Mouse (Mus musculus): ENCODE data around the gene Bpifb9a. TPM values are rescaled to one million over a fixed set of nuclear protein-coding genes. Genes with fewer than 3 reads are reported as not detected.
"Not testable (repeated sequence)": the region's sequence is repeated elsewhere in the genome, so short reads cannot be mapped to it uniquely, and the experiment has no call there.

The Bpifb9a gene
- polyA plus RNA-seq, 1 experiment from 2014 or later: not detected

DNA sequence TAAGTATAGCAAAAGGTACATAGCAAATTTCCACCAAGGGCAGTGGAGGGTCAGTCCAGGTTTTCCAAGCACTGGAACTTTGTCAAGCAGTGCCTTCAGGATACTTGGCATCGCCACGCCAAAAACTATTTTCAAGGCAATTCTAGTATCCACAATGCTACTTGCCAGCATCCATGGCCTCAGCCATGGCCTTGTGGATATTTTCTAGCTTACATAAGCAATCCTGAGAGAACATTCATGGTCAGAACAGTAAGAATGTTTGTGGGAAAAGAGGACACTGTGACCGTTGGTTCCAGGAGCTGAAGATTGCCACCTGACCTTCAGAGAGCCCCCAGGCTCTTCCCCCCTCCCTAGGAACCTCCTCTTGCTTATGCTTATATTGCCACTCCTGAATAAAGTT, 34.2 kb downstream of the Bpifb9a start:
- not testable (repeated sequence) for H3K27ac ChIP-seq (ENCODE audit: low read length); H3K9ac ChIP-seq (ENCODE audit: low read depth, low read length); H3K4me2 ChIP-seq (ENCODE audit: low read depth, low read length); H3K9me3 ChIP-seq (replicated peaks; ENCODE audit: control insufficient read depth, low read length); H3K4me3 ChIP-seq (ENCODE audit: low read depth, low read length); H3K36me3 ChIP-seq (ENCODE audit: control insufficient read depth, insufficient read depth); H3K4me1 ChIP-seq (ENCODE audit: control insufficient read depth, low read depth, low read length); H3K27me3 ChIP-seq (ENCODE audit: control insufficient read depth, insufficient read depth, low read depth, low read length); ATAC-seq (ENCODE audit: low read depth)
- 67% methylated on average over 3 of the region's 3 CpGs for WGBS (ENCODE audit: insufficient replicate concordance)

GRCm38 (mm10) chr2:154292833-154293232, 35.2 kb downstream of the Bpifb9a start:
- Histone ChIP-seq H3K4me2 (ENCODE audit: low read depth, low read length) (no peak overlapping the region), H3K9me3 (replicated peaks; ENCODE audit: control insufficient read depth, low read length) (no peaks in the 10 kb centered on the region), H3K36me3 (ENCODE audit: control insufficient read depth, insufficient read depth) (no peaks in the 10 kb centered on the region), H3K27me3 (ENCODE audit: control insufficient read depth, insufficient read depth, low read depth, low read length) (no peaks in the 10 kb centered on the region), H3K4me1 (ENCODE audit: control insufficient read depth, low read depth, low read length) (no peaks in the 10 kb centered on the region), H3K27ac (ENCODE audit: low read length) (no peak overlapping the region), H3K4me3 (ENCODE audit: low read depth, low read length) (no peak overlapping the region), H3K9ac (ENCODE audit: low read depth, low read length) (no peak overlapping the region)
- ATAC-seq (ENCODE audit: low read depth): no peak
- 53% methylated on average over 1 of the region's 1 CpGs for WGBS (ENCODE audit: insufficient replicate concordance)

DNA sequence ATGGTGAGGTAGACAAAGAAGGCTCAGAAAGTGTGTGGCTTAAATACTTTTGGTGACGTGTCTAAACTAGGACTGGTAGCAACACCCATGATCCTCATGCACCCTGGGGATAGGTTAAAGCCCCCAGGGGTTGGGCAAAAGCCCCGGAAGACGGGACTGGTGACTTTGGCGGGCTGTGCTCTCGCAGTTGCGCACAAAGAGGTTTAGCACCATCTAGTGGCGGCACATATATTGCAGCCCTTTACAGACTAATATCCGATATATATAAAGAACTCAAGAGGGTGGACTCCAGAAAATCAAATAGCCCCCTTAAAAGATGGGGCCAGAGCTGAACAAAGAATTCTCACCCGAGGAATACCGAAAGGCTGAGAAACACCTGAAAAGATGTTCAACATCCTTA, 37.1 kb downstream of the Bpifb9a start:
- H3K27me3 ChIP-seq (ENCODE audit: control insufficient read depth, insufficient read depth, low read depth, low read length); ATAC-seq (ENCODE audit: low read depth); H3K4me1 ChIP-seq (ENCODE audit: control insufficient read depth, low read depth, low read length); H3K27ac ChIP-seq (ENCODE audit: low read length); H3K4me3 ChIP-seq (ENCODE audit: low read depth, low read length); H3K4me2 ChIP-seq (ENCODE audit: low read depth, low read length); H3K9ac ChIP-seq (ENCODE audit: low read depth, low read length); H3K36me3 ChIP-seq (ENCODE audit: control insufficient read depth, insufficient read depth); H3K9me3 ChIP-seq (replicated peaks; ENCODE audit: control insufficient read depth, low read length): not testable (repeated sequence)
- under 1% methylated on average over 10 of the region's 10 CpGs for WGBS (ENCODE audit: insufficient replicate concordance)

DNA sequence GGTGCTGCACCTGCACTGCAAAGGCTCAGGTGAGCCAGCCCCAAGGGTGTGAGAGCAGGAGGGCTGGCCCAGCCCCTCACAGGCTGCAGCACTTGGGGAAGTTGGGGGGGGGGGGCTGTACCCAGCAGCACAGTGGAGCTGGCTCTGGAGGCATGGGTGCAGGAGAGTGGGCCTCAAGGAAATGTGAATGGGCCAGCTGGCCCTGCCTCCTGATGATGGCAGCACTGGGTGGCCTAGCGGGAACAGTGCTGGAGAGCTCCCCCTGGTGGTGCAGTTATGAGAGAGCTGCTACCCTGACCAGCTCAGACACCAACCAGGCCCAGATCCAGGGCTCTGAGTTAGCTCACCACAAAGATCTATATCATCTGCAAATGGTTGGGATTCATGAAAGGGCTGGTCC, 42.8 kb downstream of the Bpifb9a start:
- peak; percentile 51; the same call in 1 of the 2 replicates for ATAC-seq (ENCODE audit: low read depth)
- Histone ChIP-seq H3K27ac (ENCODE audit: low read length) (no peak overlapping the region), H3K4me1 (ENCODE audit: control insufficient read depth, low read depth, low read length) (no peaks in the 10 kb centered on the region), H3K9ac (ENCODE audit: low read depth, low read length) (no peak overlapping the region), H3K27me3 (ENCODE audit: control insufficient read depth, insufficient read depth, low read depth, low read length) (no peaks in the 10 kb centered on the region), H3K4me2 (ENCODE audit: low read depth, low read length) (no peak overlapping the region), H3K9me3 (replicated peaks; ENCODE audit: control insufficient read depth, low read length) (no peaks in the 10 kb centered on the region), H3K36me3 (ENCODE audit: control insufficient read depth, insufficient read depth) (no peaks in the 10 kb centered on the region), H3K4me3 (ENCODE audit: low read depth, low read length) (no peak overlapping the region)
- WGBS (ENCODE audit: insufficient replicate concordance): 0% methylated on average over 1 of the region's 1 CpGs

- H3K36me3 ChIP-seq (ENCODE audit: control insufficient read depth, insufficient read depth): no peaks in the 10 kb centered on the region
- ATAC-seq (ENCODE audit: low read depth): no peak
- 88% methylated on average over 3 of the region's 3 CpGs for WGBS (ENCODE audit: insufficient replicate concordance)
Measured at GRCm38 (mm10) chr2:154301763-154302162, 44.1 kb downstream of the Bpifb9a start.

GRCm38 (mm10) chr2:154304604-154305003, 47.0 kb downstream of the Bpifb9a start:
- not testable (repeated sequence) for H3K36me3 ChIP-seq (ENCODE audit: control insufficient read depth, insufficient read depth); ATAC-seq (ENCODE audit: low read depth); H3K9me3 ChIP-seq (replicated peaks; ENCODE audit: control insufficient read depth, low read length); H3K4me1 ChIP-seq (ENCODE audit: control insufficient read depth, low read depth, low read length); H3K4me3 ChIP-seq (ENCODE audit: low read depth, low read length); H3K4me2 ChIP-seq (ENCODE audit: low read depth, low read length); H3K9ac ChIP-seq (ENCODE audit: low read depth, low read length); H3K27ac ChIP-seq (ENCODE audit: low read length); H3K27me3 ChIP-seq (ENCODE audit: control insufficient read depth, insufficient read depth, low read depth, low read length)
- WGBS (ENCODE audit: insufficient replicate concordance): 58% methylated on average over 1 of the region's 3 CpGs

More at GRCm38 (mm10) chr2:154301763-154302162, 44.1 kb downstream of the Bpifb9a start:
- Histone ChIP-seq H3K4me1 (ENCODE audit: control insufficient read depth, low read depth, low read length) (no peaks in the 10 kb centered on the region), H3K9ac (ENCODE audit: low read depth, low read length) (no peak overlapping the region; the same call in 1 of the 2 replicates), H3K27me3 (ENCODE audit: control insufficient read depth, insufficient read depth, low read depth, low read length) (no peaks in the 10 kb centered on the region), H3K9me3 (replicated peaks; ENCODE audit: control insufficient read depth, low read length) (no peaks in the 10 kb centered on the region), H3K4me3 (ENCODE audit: low read depth, low read length) (no peak overlapping the region), H3K27ac (ENCODE audit: low read length) (no peak overlapping the region), H3K4me2 (ENCODE audit: low read depth, low read length) (no peak overlapping the region)

GRCm38 (mm10) chr2:154306927-154307326, 49.3 kb downstream of the Bpifb9a start, which contains the start of gene Bpifb9b:
Gene Bpifb9b, plus strand, starts transcription at chr2:154307227.
- not testable (repeated sequence) for H3K4me1 ChIP-seq (ENCODE audit: control insufficient read depth, low read depth, low read length); ATAC-seq (ENCODE audit: low read depth); H3K4me2 ChIP-seq (ENCODE audit: low read depth, low read length); H3K27ac ChIP-seq (ENCODE audit: low read length); H3K27me3 ChIP-seq (ENCODE audit: control insufficient read depth, insufficient read depth, low read depth, low read length); H3K4me3 ChIP-seq (ENCODE audit: low read depth, low read length); H3K36me3 ChIP-seq (ENCODE audit: control insufficient read depth, insufficient read depth); H3K9me3 ChIP-seq (replicated peaks; ENCODE audit: control insufficient read depth, low read length); H3K9ac ChIP-seq (ENCODE audit: low read depth, low read length)
- whole genome bisulfite sequencing (ENCODE audit: insufficient replicate concordance): 64% methylated on average over 4 of the region's 4 CpGs

DNA sequence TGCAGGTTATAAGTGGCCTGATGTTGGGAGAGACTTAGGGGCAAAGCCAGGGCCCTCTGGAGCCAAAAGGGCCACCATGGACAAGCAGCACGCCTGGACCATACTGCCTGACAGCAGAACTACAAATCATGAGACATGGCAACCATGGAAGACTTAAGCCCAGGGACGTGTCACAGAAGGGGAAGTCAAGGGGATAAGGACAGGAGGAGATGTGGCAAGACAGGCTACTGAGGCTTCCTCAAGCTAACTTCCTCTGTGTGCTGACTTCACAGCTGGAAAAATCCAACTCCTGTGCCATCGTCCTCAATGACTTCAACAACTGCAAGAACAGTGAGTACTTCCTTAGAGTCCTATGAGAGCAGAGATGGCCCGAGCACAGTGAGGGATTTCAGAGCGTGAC, 56.1 kb downstream of the Bpifb9a start:
- H3K9me3 ChIP-seq (replicated peaks; ENCODE audit: control insufficient read depth, low read length); H3K27ac ChIP-seq (ENCODE audit: low read length); H3K27me3 ChIP-seq (ENCODE audit: control insufficient read depth, insufficient read depth, low read depth, low read length); H3K4me1 ChIP-seq (ENCODE audit: control insufficient read depth, low read depth, low read length); H3K4me2 ChIP-seq (ENCODE audit: low read depth, low read length); H3K4me3 ChIP-seq (ENCODE audit: low read depth, low read length); H3K36me3 ChIP-seq (ENCODE audit: control insufficient read depth, insufficient read depth); H3K9ac ChIP-seq (ENCODE audit: low read depth, low read length): not testable (repeated sequence)
- ATAC-seq (ENCODE audit: low read depth): peak; percentile 55
- WGBS (ENCODE audit: insufficient replicate concordance): 40% methylated on average over 5 of the region's 5 CpGs

Measured in liver, embryonic 16.5 days (tissue).